Mouse (Mus musculus) urinary bladder, adult 2 months (tissue): ENCODE measurements around the gene Tssc4. TPM values are rescaled to one million over a fixed set of nuclear protein-coding genes. Genes with fewer than 3 reads are reported as not detected.

ENCODE experiments used
- DNase-seq: peaks from one replicate; pipeline ENCODE4 v3.0.0; 2022; ENCODE audit warnings: low spot score
- polyA plus RNA-seq: library from polyadenylated mRNA; depleted of rRNA; stranded (reverse); fragments of >200 nt; gene quantifications from 2 replicates; pipeline ENCODE4 v1.2.3, GENCODE M21; 2012

Gene Tssc4
- polyA plus RNA-seq, 1 experiment = 57.5 TPM

- no peak for DNase-seq
Measured at GRCm38 (mm10) chr7:143068316-143068881, 650 bp upstream of the Tssc4 start.

DNA sequence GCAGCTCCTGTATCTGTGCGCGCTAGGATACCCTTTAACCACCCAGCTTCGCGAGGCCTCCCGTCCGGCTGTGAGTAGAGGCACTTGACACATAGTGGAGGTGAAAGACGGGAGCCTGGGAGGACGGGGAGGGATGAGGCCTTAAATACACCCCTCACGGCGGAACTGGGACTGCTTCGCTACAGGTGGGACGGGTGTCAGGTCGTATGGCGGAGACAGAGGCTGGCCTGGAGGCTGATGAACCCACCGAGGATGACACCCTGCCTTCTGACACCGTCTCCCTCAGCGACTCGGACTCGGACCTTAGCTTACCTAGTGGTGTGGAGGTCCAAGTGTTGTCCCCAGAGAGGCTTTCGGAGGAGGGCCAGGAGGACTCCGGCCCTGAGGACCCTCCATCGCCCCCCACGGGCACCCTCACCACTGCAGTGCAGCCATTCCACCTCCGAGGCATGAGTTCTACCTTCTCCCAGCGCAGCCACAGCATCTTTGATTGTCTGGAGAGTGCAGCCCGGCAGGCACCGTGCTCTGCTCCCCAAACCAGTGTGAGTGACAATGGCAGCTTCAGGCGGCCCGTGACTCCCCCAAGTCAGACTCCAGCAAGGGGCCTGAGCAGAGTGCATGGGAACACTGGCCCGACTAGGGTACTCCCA lies 827 bp downstream of the Tssc4 start:
- no peak for DNase-seq

- DNase-seq = no peak
Measured at GRCm38 (mm10) chr7:143070506-143071070, 1.5 kb downstream of the Tssc4 start.

GRCm38 (mm10) chr7:143072605-143073004 lies 3.6 kb downstream of the Tssc4 start:
- DNase-seq = no peak

GRCm38 (mm10) chr7:143073086-143073485 lies 4.0 kb downstream of the Tssc4 start:
- no peak for DNase-seq

DNA sequence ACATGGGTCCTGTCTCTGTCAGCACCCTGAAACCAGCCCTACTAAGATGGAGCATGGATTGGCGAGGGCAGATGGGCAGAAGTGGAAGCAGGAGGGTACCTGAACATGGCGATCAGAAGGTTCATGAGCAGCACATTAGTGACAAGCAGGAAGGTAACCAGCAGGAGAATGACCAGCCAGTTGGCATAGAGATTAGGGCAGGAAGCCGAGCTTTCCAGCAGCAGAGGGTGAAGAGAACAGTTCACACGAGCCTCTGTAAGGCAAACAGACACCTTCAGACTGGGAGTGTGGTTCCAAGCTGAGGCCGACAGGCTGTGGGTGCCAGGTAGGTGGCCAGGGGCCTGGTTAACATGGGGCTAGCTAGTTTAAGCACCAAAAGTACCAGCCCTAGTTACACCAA lies 6.3 kb downstream of the Tssc4 start:
- no peak for DNase-seq

DNA sequence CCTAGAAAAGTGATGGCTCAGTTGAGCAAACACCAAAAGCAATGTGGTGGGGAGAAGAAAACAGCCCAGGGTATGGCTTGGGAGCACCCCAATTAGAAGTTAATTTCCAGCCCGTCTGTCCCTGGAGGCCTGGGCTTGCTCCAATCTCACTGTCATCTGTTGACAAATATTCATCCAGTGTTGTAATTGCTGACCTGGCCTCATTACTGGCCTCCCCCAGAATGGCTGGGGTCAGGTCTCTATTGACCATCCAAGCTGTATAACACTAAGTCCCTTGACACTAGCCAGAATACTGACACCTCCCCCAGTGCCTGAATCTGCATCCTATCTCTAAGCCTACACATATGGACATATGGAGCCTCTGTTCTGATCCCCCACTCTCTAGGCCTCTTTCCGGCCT lies 8.3 kb downstream of the Tssc4 start:
- no peak for DNase-seq

DNA sequence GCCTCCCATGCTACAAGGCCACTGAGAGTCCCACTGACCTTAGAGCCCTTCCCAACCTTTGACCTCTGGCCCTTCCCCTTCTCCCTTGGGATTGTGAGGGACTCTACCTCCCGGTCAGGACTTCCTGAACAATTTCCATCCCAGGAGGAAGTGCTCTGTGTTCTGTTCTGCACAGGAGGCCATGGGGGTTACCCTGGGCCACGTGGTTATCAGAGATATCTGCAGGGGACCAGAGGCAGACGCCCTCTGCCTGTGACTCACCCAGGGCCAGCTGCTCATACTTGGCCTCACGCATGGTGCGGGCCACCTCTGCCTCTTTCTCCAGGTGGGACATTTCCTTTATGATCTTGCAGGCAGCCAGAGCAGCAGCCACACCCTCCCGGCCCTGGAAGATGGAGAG lies 13.0 kb downstream of the Tssc4 start:
- DNase-seq = no peak

DNA sequence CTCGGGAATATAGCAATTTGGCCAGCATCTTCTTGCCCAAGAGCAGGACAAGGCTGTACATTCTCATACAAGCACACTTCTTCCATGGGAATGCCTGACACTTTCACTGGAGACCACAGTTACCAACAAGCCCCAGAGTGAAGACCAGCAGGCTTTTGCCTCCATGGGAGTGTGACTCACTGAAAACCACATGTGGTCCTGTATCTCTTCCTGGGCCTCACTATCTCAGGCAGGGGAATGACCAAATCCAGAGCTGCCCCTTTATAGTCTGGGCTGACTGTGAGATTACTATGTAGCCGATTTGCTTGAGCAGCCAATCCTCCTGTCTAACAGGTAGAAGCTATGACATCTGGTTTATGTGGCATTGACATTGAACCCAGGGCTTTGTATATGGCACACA lies 14.7 kb downstream of the Tssc4 start:
- no peak for DNase-seq

- no peak for DNase-seq
Measured at GRCm38 (mm10) chr7:143086366-143086765, 17.3 kb downstream of the Tssc4 start.

- no peak for DNase-seq
Measured at GRCm38 (mm10) chr7:143087070-143087579, 18.1 kb downstream of the Tssc4 start.

DNA sequence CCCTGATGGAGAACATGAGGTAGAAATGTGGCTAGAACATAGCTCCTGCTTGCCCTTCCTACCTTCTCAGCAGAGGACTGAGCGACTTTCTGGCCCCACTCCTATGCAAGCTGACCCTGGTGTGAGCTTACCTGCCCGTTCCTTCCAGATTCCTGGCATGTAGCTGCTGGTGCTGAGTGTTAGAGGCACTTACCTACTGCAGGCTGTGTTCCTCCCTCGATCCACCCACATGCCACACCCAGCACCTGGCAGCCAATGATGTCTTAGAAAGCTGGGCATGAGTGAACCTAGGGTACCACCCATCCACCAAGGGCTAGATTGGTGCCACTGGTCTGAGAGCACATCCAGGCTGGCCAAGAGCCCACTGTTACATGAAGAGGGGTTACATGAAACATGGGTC lies 24.8 kb downstream of the Tssc4 start:
- no peak for DNase-seq

- peak; percentile 50 for DNase-seq
Measured at GRCm38 (mm10) chr7:143094592-143095553, 25.8 kb downstream of the Tssc4 start, which contains the start of gene Trpm5. Gene Trpm5, minus strand, starts transcription at chr7:143094642.

GRCm38 (mm10) chr7:143095554-143095907 lies 26.5 kb downstream of the Tssc4 start:
- DNase-seq = no peak

DNA sequence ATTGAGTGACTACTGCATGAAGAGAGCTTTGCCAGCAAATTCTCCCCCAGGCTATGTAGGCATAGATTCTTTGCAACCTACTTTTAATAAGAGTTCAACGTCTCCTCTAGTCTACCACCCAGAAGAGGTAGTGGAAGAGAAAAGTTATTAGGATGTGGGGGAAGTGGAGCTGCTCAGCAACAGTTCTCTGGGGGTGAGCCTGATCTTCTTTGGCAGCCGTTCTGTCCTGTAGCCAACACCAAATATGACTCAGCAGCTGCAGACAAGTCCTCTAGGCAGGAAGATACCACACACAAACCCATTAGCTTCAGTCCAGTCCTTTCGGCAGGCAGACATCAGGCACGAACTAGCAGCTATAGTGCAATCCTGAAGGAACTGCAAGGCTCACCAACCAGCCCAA lies 31.7 kb downstream of the Tssc4 start:
- DNase-seq = no peak

- no peak for DNase-seq
Measured at GRCm38 (mm10) chr7:143105258-143105897, 36.3 kb downstream of the Tssc4 start.

- no peak for DNase-seq
Measured at GRCm38 (mm10) chr7:143106062-143106461, 37.0 kb downstream of the Tssc4 start, which contains the start of gene Kcnq1. Gene Kcnq1, plus strand, starts transcription at chr7:143106362.

DNA sequence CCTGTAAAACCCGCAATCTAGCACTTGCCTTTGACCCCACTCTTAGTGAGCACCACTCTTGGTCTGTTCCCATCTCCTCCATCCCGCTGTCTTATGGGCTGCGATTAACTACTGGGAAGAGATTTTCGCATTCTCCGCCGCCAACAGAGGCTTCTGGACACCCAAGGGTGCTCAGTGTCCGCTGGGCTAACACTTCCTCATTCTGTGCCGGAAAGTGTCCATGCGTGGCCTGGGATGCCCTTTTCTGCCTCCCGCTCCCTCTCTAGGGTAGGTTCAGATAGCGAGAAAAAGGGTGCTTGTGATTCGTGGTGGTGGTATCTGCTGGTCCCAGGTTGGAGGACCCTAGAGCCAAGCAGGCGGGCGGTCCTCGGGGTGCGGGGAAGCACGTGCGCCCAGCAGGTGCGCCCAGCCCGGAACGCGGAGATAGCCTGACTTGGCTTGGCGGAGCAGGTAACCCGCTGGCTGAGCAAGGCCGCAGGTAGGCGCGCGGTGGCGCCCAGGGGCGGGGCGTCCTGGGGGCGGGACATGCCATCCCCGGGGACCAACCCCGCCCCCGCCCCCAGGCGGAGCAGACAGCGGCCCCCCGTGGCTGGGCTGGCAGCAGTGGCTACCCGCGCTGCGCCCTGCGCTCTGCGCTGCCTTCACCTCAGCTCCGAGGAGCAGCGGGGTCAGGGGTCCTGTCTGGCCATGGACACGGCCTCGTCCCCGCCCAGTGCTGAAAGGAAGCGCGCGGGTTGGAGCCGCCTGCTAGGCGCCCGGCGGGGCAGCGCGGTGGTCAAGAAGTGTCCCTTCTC lies 37.8 kb downstream of the Tssc4 start:
- peak; percentile 41 for DNase-seq

GRCm38 (mm10) chr7:143108200-143108599 lies 39.2 kb downstream of the Tssc4 start:
- no peak for DNase-seq

GRCm38 (mm10) chr7:143108996-143109660 lies 40.1 kb downstream of the Tssc4 start:
- no peak for DNase-seq
